Mouse (Mus musculus): ENCODE measurements around the gene Chpf2.

Chpf2 gene

DNA sequence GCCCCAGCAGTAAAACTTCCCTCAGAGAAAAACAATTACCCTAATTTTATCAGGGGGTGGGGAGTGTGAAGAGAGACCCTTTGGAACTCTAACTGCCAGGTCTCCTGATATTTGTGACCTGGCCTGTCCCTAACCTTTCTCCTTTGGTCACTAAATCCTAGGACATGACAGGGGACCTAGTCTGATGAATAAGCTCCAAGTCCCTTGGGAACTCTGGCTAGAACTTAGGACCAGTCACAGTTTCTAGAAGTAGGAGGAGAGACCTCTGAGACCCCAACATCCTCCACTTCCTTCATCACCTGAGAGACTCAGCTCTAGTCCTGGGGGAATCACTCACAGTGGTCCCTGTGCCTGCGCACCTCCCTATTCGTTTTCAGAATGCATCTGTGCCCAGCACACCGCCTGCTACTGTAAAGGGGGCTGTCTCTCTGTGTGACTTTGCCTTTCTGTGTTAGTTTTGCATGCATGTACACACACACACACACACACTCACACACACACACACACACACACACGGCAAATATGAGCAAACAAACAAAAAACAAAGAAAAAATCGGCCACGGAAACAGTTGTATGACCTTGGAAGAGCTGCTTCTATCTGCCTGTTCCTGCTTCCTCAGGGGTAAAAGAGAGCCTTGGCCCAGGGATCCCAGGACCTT lies 18.9 kb downstream of the Chpf2 start:
- no peak for DNase-seq (ENCODE audit: low read depth)

DNA sequence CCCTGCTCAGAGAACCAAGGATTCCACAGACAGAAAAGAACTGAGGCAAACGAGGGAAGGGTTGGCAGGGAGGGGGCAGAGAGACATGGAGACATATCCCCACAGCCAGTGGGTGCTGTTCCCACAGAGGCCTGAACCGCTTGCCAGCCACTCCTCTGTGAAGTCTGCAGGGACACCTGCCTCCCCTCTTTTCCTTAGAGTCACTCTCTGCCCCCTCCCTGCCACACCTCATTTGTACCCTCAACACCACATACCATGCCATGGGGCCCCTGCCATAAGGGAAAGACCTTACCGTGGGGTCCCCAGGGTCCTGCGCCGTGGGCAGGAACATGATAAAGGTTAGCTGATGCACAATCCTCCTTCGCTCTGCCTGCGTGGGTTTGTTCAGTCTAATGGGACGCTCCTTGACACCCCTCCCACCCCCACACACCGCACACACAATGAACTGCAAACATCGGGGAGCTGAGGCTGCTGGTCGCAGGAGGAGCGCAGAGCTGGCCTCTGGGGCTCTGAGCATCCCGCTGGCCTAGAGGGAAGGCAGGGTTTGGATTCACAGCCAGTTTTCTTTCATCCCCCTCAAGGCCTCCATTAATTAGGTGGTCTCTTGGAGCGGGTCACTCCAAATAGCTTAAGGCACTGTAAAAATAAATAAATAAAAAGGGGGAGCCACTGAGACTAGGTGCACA lies 19.6 kb downstream of the Chpf2 start:
- DNase-seq (ENCODE audit: low read depth): no peak

DNA sequence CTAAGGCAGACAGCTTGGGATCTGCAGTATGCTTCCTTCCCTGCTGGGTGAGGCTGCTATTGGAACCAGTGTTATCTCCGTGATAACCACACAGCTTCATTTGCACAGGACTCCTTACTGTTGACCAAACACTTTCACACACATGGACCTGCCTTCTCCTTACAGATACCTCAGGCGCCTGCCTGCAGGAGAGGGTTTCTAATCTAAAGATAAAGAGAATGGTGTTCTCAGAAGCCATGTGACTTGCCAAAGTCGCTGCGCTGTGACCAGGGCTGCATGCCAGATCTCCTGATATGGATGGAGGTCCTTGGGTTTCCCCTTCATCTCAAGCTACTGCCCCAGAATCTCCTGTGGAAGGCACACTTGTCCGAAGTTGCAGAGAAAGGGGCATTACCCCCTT lies 22.8 kb downstream of the Chpf2 start:
- DNase-seq (ENCODE audit: low read depth): no peak

DNA sequence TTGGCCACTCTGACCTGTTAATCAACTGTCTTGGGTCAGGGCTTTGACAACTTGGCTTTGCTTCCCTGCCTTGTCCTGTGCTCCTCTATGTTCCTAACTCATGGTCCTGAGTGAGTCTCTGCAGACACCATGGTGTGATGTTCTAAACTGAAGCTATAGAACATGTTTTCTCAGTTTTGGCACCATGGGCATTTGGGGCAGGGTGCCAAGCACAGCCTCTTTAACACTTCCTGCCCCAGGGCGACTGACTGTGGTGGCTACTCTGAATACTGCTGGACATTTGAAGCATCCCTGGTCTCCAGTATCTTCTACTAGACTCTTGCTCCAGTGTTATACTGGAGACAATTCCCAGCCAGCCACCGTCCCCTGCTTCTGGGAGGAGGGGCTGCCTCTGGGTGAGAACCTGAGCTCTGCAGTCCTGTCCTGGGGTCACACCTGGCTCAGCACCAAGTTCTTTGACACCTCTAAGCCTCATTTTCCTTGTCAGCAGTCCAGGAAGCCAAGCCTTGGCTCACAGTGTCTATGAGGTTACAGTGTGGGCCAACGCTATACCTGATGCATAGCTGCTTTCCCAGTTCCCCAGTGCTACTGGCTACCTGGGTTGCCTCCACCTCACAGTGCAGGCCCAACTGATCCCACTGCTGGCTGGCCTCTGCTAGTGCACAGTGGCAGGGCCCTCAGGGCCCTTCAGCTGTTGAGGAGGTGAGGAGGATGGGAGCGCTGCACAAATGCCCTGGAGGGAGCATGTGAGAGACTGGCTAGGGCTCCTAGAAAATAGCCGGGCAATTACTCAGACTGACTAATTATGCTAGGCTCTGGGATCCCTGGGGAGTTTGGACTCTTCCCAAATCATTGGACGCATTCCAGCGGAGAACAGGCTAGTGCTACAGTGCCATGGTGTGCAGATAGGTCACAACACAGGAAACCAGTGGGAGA lies 25.1 kb downstream of the Chpf2 start:
- no peak for DNase-seq (ENCODE audit: low read depth)

DNA sequence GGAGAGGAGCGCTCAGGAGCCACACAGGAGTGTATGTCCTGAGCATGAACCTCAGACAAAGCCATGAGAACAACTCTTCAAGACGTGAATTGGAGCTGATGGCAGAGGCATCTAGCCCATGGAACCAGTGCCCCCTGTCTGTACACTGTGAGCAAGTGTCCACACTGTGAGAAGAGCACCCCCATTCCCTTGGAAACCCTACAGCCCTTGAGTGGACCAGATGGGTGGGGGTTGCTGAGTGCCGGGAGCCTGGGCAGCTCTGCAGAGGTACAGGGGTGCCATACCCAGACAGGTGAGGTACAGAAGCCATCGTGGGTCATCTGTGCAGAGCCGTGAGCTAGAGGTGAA lies 25.7 kb downstream of the Chpf2 start:
- DNase-seq (ENCODE audit: low read depth): no peak

DNA sequence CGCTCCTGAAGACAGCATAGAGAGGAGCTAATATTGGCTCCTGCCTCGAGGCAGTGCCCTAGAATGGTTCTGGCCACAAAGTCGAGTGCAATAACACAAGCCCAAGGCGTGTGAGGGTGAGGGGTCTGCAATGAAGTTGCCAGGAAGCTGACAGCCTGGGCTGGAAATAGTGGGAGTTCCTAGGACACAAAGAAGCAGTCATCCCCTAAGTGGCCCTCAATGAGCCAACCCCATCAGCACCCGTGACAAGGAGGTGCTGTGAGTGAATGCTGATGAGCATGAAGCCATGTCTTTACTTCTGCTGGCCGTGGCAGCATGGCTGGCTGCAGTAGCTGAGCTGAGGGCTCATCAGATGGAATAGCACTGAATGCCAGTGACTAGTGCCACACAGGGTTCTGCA lies 28.6 kb downstream of the Chpf2 start:
- no peak for DNase-seq (ENCODE audit: low read depth)

DNA sequence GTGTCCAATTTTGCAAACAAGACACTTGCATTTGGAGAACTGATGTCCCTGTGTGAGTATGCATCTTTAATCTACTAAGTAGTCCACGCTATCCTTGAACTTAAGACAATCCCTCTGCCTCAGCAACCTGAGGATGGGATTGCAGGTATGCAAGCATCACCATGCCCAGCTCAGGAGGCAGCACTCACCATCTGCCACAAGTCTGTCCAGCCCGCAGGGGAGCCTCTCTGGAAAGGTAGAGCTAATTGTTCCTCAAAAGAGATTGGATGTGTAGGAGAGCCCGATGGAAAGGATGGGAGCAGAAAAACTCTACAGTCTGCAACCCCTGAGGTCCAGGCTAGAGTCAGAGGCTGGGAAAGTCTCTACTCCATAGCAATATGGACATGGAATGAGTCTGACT lies 32.4 kb downstream of the Chpf2 start:
- no peak for DNase-seq (ENCODE audit: low read depth)

DNA sequence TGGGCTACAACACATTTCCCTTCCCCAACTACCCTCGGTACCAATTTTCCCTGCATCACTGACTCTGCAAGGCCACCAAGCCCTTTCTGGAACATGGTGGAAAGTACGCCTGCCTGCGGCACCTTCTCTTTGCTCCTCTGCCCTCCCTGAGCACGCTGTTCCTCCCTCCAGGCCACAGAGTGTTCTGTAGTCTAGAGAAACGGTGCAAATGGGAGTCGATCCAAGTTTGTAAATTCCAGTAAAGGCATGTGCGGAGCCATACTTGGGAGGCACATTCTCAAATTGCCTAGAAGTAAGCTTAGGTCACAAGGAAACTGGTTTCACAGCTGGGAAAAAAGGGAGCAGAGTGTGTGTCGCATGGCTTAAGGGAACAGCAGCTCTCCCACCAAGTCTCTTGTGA lies 33.6 kb downstream of the Chpf2 start:
- DNase-seq (ENCODE audit: low read depth): no peak

DNA sequence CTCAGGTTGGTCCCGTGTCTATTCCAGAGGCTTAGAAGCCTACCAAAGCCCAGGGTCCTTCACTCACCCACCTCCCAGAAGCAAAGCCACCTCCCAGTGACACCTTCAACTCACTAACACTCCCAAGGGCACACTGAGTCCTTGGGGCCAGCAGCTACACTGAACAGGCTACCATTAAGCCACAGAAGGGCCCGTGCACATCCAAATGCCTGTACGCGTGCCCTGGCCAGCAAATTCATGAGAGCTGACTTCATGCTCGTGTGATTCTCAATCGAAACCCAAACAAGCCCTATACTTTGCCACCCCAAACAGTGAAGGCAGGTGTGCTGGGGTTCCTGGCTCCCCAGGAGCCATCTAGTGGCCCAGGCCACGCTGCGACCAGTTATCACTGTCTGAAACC lies 34.1 kb downstream of the Chpf2 start:
- DNase-seq (ENCODE audit: low read depth): no peak

DNA sequence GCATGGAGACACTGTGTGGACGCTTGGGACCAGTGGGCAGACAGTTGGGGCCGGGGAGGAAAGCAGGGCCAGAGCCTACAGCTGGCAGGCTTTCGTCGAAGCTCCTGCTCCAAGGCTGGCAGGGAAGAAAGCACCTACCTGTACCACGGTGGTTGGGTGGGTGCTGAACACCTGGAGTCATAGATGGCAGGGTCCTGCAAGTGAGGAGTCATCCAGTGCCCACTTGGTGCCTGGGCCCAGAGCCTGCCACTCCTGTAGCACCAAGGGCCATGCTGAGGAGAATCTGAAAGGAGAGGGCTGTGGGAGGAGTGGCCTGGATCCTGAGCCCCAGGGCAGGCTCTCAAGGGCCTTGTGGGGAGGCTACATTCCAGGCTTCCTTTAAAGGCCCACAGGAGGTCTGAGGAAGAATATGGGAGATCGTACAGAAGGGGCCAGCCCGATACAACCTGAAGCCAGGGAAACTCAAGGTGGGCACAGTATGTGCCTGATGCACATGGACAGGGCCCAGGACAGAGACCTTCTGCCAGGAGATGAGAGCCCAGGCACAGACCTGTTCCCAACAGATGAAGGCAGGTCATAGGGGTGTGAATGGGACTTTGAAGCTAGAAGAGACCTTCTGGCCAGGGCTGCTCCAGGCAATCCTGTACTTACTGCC lies 36.0 kb downstream of the Chpf2 start:
- no peak for DNase-seq (ENCODE audit: low read depth)

DNA sequence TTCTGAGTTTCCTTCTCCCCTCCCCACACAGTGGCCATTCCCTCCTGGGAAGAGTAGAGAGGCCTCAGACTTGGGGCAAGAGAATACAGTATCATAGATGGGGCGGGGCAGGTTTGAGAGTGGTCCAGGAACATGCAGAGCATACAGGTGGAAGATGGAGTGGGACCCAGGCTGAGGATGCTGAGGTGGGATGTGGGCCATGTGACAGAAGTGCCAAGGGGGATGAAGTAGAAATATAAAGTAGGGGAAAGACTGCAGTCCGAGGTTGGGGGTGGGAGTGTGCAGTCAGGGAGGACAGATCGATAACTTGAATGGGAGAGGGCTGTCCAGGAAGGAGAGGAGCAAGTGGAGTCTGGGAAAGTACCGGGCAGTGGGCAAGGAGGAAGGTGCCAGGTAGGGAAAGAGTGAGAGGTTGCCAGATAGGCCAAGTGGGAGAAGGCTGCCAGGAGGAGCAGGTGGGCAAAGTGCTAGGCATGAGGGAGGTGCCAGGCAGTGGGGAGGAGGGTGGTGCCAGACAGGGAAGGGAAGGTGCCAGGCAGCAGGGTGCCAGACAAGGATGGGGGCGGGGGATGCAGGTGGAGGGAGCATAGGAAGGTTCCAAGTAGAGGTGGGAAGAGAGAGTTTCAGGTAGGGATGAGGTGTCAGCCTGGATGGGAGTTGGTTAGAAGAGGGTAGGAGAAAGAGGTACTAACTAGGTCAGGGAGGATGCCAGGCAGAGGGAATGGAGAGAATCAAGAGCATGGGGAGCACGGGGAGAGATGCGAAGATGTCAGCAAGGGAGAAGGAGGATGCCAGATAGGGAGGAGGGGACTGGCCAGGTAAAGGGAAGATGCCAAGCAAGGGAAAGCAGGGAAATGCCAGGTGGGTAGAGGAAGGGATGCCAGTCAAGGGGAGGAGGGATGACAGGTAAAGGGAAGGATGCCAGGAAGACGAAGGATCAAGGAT lies 36.8 kb downstream of the Chpf2 start:
- DNase-seq (ENCODE audit: low read depth): no peak

DNA sequence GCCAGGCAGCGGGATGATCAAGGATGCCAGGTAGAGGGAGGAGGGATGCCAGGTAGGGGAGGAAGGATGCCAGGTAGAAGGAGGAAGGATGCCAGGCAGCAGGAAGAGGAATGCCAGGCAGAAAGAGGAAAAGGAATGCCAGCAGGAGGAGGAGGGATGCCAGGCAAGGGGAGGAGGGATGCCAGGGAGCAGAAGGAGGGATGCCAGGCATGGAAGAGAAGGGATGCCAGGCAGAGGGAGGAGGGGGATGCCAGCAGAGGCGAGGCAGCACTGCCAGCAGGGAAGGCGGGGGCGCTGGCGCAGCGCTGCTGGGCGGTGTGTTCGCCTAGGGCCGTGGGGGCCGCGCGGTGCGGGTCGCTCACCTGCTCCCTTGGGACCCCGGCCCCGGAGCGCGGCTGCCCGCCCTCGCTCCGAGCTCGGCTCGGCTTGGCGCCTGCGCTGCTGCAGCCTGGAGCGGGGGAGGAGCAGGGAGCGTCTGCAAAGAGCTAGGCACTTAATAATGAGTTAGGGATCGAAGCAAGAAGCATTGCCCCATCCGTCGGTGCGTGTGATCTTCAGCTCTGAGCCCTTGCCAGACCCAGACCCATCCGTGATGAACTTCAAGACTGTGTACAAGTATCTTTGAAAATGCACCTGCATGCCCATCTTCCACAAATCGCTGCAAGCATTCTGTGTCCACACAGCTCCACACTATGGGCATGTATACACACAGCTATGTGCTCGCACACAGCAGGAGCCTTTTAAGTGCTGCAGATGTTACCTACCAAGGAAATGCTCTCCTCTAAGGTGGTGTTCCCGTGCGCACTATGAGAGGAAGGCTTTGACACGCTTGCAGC lies 37.7 kb downstream of the Chpf2 start, which contains the start of gene Smarcd3:
Smarcd3 (minus strand) TSS at position 426 of the 836 bp plus-strand sequence.
- DNase-seq (ENCODE audit: low read depth): no peak

DNA sequence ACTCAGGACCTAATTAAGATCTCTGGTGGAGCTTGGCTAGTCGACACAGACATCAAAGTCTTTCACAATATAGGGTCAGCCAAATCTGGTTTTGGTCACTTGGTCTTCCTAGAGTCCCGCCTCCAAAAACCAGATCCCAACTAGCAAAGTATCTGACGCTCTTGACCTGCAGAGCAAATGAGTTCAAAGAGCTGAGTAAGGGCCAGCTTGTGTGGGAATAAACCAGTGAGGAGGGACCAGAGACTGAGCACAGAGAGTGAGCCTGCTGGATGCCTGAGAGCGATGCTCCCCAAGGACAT lies 38.2 kb downstream of the Chpf2 start:
- no peak for DNase-seq (ENCODE audit: low read depth)

DNA sequence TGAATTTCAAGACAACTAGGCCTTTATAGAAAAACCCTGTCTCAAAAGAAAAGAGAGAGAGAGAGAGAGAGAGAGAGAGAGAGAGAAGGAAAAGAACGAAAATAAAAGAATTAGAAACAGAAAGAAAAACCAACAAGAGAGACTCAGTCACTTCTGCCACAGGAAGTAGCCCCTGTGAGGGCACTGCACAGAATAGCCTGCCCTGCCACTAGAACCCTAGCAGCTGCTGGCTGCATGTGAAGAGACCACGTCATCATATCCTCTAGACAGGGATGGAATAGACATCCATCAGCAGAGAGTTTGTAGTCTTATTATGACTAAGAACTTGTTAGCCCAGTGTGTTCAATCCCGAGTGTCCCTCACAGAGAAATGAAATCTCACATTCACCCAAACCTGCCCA lies 43.2 kb downstream of the Chpf2 start:
- no peak for DNase-seq (ENCODE audit: low read depth)

DNA sequence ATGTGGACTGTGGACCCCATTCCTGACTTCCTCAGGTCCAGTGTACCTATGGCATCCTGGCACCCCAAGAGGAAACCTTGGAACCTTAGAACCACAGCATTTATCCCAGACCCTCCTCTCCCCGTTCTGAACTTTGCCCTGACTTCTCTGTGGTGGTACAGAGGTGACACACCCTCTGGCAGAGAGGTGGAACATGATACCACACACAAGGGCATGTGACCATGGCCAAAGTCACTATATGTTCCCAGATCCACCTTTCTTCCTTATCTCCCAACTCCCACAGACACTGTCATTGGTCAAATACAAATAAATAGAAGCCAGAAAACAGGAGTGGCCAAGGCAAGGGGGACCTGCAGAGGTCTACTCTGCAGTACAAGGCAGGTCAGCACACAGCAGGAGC lies 48.6 kb downstream of the Chpf2 start:
- DNase-seq (ENCODE audit: low read depth): no peak

DNA sequence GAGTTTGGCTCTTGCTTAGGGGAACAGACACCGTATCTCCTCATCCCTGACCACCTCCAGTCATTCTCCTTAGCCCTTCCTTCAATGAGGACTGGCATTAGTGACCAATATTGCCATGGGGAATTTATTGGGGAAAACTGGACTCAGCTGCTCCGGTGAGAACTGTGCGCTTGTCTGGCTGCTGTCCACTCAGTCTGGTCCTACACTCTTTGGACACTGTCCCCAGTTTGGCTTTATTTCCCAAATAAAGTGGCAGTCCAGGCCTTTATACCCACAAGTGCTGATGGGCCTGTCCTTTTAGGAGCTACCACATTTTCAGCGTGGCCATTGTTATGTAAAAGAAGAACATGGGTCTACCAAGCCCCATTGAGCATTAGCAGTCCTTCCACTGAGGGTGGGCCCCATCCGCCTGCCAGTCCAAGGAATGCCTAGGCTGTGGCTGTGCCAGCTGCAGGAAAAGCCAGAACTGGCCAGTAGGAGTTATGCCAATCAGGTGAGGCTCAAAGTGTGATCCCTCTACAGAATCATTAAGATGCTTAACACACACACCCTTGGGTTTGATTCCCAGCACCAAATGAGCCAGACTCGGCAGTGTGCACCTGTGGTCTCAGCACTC lies 49.1 kb downstream of the Chpf2 start:
- no peak for DNase-seq (ENCODE audit: low read depth)

DNA sequence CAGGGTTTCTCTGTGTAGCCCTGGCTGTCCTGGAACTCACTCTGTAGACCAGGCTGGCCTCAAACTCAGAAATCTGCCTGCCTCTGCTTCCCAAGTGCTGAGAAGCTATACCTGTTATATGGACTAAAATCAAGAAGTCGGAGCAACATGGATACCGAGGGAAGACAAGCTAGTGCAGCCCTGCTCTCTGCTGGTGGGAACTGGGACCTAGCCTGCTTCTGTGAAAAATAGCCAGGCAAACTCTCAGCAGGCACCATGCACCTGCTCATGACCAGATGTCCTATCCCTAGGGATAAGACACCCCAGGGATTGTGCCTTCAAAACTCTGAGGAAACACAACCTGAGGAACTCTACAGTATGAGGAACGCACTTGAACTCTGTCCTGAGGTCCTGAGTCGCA lies 50.4 kb downstream of the Chpf2 start:
- DNase-seq (ENCODE audit: low read depth): no peak

DNA sequence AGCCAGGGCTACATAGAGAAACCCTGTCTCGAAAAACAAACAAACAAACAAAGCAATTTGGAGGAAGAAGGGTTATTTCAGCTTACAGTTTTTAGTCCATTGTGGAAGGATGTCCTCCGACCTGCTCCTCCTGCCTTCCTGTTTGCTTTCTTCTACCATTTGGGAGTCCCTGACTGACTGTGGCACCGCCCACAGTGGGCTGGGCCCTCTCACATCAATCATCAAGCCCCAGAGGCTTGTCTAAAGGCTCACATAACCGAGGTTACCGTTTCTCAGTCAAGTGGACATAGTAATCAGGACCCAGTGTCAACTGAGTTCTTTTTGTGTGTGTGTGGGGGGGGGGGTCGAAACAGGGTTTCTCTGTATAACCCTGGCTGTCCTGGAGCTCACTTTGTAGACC lies 51.6 kb downstream of the Chpf2 start:
- no peak for DNase-seq (ENCODE audit: low read depth)

DNA sequence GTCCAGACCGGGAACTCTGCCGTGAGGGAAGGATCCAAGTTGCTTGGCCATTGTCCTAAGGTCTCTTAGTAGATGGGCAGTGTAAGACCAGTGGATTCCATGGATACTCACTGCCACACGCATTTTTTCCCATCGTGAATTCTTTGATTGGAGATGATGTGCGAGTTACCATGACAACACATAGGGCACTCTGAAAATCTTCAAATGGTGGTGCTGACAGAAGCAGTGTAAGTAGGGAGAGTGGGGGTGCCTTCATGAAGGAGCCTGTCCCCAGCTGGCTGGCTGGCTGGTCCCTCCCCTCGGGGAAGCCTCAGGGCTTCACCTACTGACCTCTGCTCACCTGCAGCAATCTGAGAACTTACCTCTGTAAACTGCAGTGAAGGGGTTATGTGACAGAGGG lies 52.5 kb downstream of the Chpf2 start:
- DNase-seq (ENCODE audit: low read depth): no peak

All from fibroblast of lung, adult 2 months (primary cell).